8 mouse cellular contexts compared by ENCODE assay signal in genomic region chr7:75141919-75142700, GRCm38 (mm10).
DNase-seq lines count a peak whose midpoint lies in the region; ATAC-seq and TF ChIP-seq lines count a peak whose summit lies in the region.

No protein-coding gene starts in this region.

- H3K4me3 ChIP-seq in kidney, embryonic 16.5 days (ENCODE audit: low read length), result peak overlapping the region; percentile 34
- peak overlapping the region; percentile 46 for H3K4me3 ChIP-seq in forebrain, embryonic 10.5 days
- no peak overlapping the region for H3K4me3 ChIP-seq in intestine, postnatal 0 days (ENCODE audit: low read depth, low read length)
- peak overlapping the region; percentile 28 for H3K4me3 ChIP-seq in midbrain, embryonic 14.5 days (replicated peaks; ENCODE audit: low read depth, low read length)

- peaks cover 11% of the 10 kb centered on the region; the same call in 1 of the 2 replicates for H3K4me1 ChIP-seq in kidney, embryonic 16.5 days (ENCODE audit: insufficient read depth, low read length)
- H3K4me1 ChIP-seq in forebrain, embryonic 10.5 days, result peaks cover 19% of the 10 kb centered on the region
- no peaks in the 10 kb centered on the region for H3K4me1 ChIP-seq in intestine, postnatal 0 days (replicated peaks; ENCODE audit: control insufficient read depth, insufficient read depth, low read length)
- peaks cover 6% of the 10 kb centered on the region; the same call in 1 of the 2 replicates for H3K4me1 ChIP-seq in midbrain, embryonic 14.5 days (ENCODE audit: control insufficient read depth, insufficient read depth, low read length)

- WGBS in kidney, embryonic 16.5 days, result 7% methylated on average over 17 of the region's 17 CpGs
- WGBS in forebrain, embryonic 10.5 days, result 6% methylated on average over 17 of the region's 17 CpGs
- WGBS in intestine, postnatal 0 days, result 12% methylated on average over 17 of the region's 17 CpGs
- 8% methylated on average over 17 of the region's 17 CpGs for WGBS in midbrain, embryonic 14.5 days

- H3K4me2 ChIP-seq in kidney, embryonic 16.5 days (replicated peaks; ENCODE audit: low read depth, low read length), result peak overlapping the region; percentile 54
- H3K4me2 ChIP-seq in intestine, postnatal 0 days (replicated peaks; ENCODE audit: low read depth), result peak overlapping the region; percentile 55
- H3K4me2 ChIP-seq in midbrain, embryonic 14.5 days (ENCODE audit: low read length), result peak overlapping the region; percentile 57

- 0 out of 2 replicates have a peak overlapping the region, but pooled peaks have one; percentile 1 for H3K27ac ChIP-seq in kidney, embryonic 16.5 days (ENCODE audit: low read length)
- H3K27ac ChIP-seq in forebrain, embryonic 10.5 days, result peak overlapping the region; percentile 59; the same call in 1 of the 2 replicates
- H3K27ac ChIP-seq in intestine, postnatal 0 days (ENCODE audit: low read depth, low read length), result no peak overlapping the region
- H3K27ac ChIP-seq in midbrain, embryonic 14.5 days (replicated peaks; ENCODE audit: low read depth, low read length), result no peak overlapping the region

- H3K9ac ChIP-seq in kidney, embryonic 16.5 days (replicated peaks; ENCODE audit: low read length), result no peak overlapping the region
- H3K9ac ChIP-seq in intestine, postnatal 0 days (ENCODE audit: low read depth, low read length), result no peak overlapping the region
- H3K9ac ChIP-seq in midbrain, embryonic 14.5 days (replicated peaks; ENCODE audit: low read length), result peak overlapping the region; percentile 42

- no peaks in the 10 kb centered on the region for H3K9me3 ChIP-seq in kidney, embryonic 16.5 days (ENCODE audit: low read length)
- H3K9me3 ChIP-seq in forebrain, embryonic 10.5 days, result no peaks in the 10 kb centered on the region
- no peaks in the 10 kb centered on the region for H3K9me3 ChIP-seq in intestine, postnatal 0 days (ENCODE audit: control insufficient read depth)
- H3K9me3 ChIP-seq in midbrain, embryonic 14.5 days (ENCODE audit: control insufficient read depth, low read length), result no peaks in the 10 kb centered on the region

- DNase-seq in kidney, adult 8-10 months, result no peak
- DNase-seq in cerebellum, adult 8-10 months, result peak; percentile 21
- peak; percentile 37 for DNase-seq in forebrain, embryonic 10.5 days (ENCODE audit: extremely low spot score, low spot score)
- peak; percentile 68 for DNase-seq in midbrain, embryonic 14.5 days
- no peak for DNase-seq in urinary bladder, adult 2 months (ENCODE audit: low spot score)
- no peak for DNase-seq in adrenal gland, adult (ENCODE audit: inconsistent age in 2 of 2, low spot score in 1 of 2)

- H3K27me3 ChIP-seq in kidney, embryonic 16.5 days (ENCODE audit: insufficient read depth, low read length), result no peaks in the 10 kb centered on the region
- peaks cover 22% of the 10 kb centered on the region for H3K27me3 ChIP-seq in forebrain, embryonic 10.5 days (ENCODE audit: poor library complexity, severe bottlenecking)
- H3K27me3 ChIP-seq in intestine, postnatal 0 days (replicated peaks; ENCODE audit: control insufficient read depth, insufficient read depth, low read length), result no peaks in the 10 kb centered on the region
- no peaks in the 10 kb centered on the region for H3K27me3 ChIP-seq in midbrain, embryonic 14.5 days (ENCODE audit: control insufficient read depth, insufficient read depth, low read length)

- ATAC-seq in kidney, embryonic 16.5 days (ENCODE audit: low FRiP score, low TSS enrichment), result peak; percentile 72
- no peak for ATAC-seq in intestine, postnatal 0 days
- no peak for ATAC-seq in midbrain, embryonic 14.5 days (ENCODE audit: low FRiP score, low TSS enrichment)

- no peaks in the 10 kb centered on the region for H3K36me3 ChIP-seq in kidney, embryonic 16.5 days (ENCODE audit: insufficient read depth, low read length)
- H3K36me3 ChIP-seq in forebrain, embryonic 10.5 days (replicated peaks), result no peaks in the 10 kb centered on the region
- H3K36me3 ChIP-seq in intestine, postnatal 0 days (ENCODE audit: control insufficient read depth, insufficient read depth), result no peaks in the 10 kb centered on the region
- H3K36me3 ChIP-seq in midbrain, embryonic 14.5 days (ENCODE audit: control insufficient read depth, insufficient read depth, low read length), result no peaks in the 10 kb centered on the region

- TF ChIP-seq CTCF in intestine, postnatal 0 days (IDR thresholded peaks at IDR 0.05; ENCODE audit: low read depth), result no peak

Comparison
In these comparisons a context has a peak if more than half of its experiments do, and no peak if none do; other contexts are left out.
1. H3K27ac ChIP-seq: peak in kidney, embryonic 16.5 days (single experiment) and forebrain, embryonic 10.5 days (single experiment); none in intestine, postnatal 0 days (single experiment) and midbrain, embryonic 14.5 days (single experiment).
2. DNase-seq: peak in cerebellum, adult 8-10 months (single experiment), forebrain, embryonic 10.5 days (single experiment) and midbrain, embryonic 14.5 days (single experiment); none in kidney, adult 8-10 months (0 of 2), urinary bladder, adult 2 months (single experiment) and adrenal gland, adult (0 of 2).
3. Peak in every context shown above with its lines, with median percentiles within 50 percentile points of each other: H3K4me2 ChIP-seq.